Mouse (Mus musculus): ENCODE data around the gene Thop1. TPM values are rescaled to one million over a fixed set of nuclear protein-coding genes. Genes with fewer than 3 reads are reported as not detected.
A peak's percentile ranks its signal among the peaks of the same experiment; 100 is the strongest.
"Not testable (repeated sequence)": the region's sequence is repeated elsewhere in the genome, so short reads cannot be mapped to it uniquely, and the experiment has no call there.

Gene Thop1
- polyA plus RNA-seq, 1 experiment from 2014 or later = 80.3 TPM

DNA sequence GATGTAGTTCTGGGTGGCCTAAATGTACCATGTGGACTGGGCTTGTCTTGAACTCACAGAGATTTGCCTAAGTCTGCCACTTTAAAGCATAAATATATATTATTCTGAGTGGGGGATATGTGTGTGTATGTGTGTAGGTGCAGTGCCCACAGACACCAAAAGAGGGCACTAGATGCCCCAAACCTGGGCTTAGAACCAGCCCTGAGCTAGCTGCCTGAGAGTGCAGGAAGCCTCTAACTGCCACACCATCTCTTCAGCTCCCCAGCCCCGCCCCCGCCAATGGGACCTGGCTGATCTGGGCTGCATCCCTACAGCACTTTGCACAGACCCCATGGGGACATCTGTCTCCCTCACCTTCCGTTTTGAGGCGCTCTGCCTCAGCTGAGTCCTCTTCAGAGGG, 19.2 kb upstream of the Thop1 start:
- Histone ChIP-seq H3K9ac (ENCODE audit: low read depth, low read length) (no peak overlapping the region), H3K4me3 (ENCODE audit: low read depth, low read length) (peak overlapping the region; percentile 3; the same call in 1 of the 2 replicates), H3K27me3 (replicated peaks; ENCODE audit: control insufficient read depth, insufficient read depth, low read length) (no peaks in the 10 kb centered on the region), H3K27ac (ENCODE audit: low read depth, low read length) (peak overlapping the region; percentile 59; the same call in 1 of the 2 replicates), H3K4me1 (replicated peaks; ENCODE audit: control insufficient read depth, insufficient read depth, low read length) (peaks cover 12% of the 10 kb centered on the region), H3K4me2 (0 out of 2 replicates have a peak overlapping the region, but pooled peaks have one; percentile 12), H3K36me3 (ENCODE audit: control insufficient read depth, insufficient read depth, low read length) (peaks cover 57% of the 10 kb centered on the region), H3K9me3 (ENCODE audit: control insufficient read depth, low read length) (no peaks in the 10 kb centered on the region)
- DNase-seq (ENCODE audit: low spot score) (no peak), ATAC-seq (replicated peaks; ENCODE audit: low FRiP score) (peak; percentile 57)
- WGBS = 71% methylated on average over 4 of the region's 4 CpGs

DNA sequence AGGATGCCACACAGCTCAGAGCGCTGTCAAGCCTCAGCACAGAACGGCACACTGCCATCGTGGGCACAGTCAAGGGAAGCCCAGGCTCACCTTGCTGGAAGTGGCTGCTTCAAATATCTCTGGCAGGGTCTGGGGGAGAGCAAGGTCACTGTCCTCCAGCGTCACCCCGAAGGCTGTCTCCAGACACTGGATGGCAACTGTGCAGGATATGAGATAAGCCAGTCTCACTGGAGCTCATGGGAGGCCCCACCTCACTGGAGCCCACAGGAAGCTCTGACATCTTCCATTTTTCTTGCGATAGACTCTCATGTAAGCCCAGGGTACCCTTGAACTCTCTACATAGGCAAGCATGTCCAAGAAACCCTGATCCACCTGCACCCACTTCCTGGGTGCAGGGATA, 18.7 kb upstream of the Thop1 start:
- Histone ChIP-seq H3K27me3 (replicated peaks; ENCODE audit: control insufficient read depth, insufficient read depth, low read length) (no peaks in the 10 kb centered on the region), H3K27ac (ENCODE audit: low read depth, low read length) (peak overlapping the region; percentile 59), H3K36me3 (ENCODE audit: control insufficient read depth, insufficient read depth, low read length) (peaks cover 56% of the 10 kb centered on the region), H3K9me3 (ENCODE audit: control insufficient read depth, low read length) (no peaks in the 10 kb centered on the region), H3K4me1 (replicated peaks; ENCODE audit: control insufficient read depth, insufficient read depth, low read length) (peaks cover 12% of the 10 kb centered on the region), H3K9ac (ENCODE audit: low read depth, low read length) (no peak overlapping the region), H3K4me3 (ENCODE audit: low read depth, low read length) (peak overlapping the region; percentile 3; the same call in 1 of the 2 replicates), H3K4me2 (0 out of 2 replicates have a peak overlapping the region, but pooled peaks have one; percentile 12)
- ATAC-seq (replicated peaks; ENCODE audit: low FRiP score) = peak; percentile 72
- no peak for DNase-seq (ENCODE audit: low spot score)
- 63% methylated on average over 6 of the region's 6 CpGs for WGBS

DNA sequence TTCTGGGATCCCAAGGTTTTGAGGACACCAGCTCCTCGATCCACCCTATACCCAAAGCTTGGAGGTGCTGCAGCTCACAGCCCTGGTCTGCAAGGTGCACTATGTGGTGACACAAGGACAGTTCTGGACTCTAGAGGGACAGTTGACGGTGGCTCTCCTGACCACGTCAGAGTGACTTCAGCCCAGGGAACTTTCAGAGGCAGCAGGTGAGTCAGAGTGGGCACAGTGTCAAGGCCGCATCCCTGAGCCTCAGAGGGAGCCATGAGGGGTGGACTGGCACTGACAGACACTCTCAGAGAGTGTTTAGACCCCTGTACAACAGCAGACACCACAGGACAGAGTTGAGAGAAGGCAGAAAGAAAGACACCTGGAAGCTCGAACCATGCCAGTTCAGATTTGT, 17.3 kb upstream of the Thop1 start:
- Histone ChIP-seq H3K4me1 (replicated peaks; ENCODE audit: control insufficient read depth, insufficient read depth, low read length) (peaks cover 12% of the 10 kb centered on the region), H3K4me2 (no peak overlapping the region), H3K27me3 (replicated peaks; ENCODE audit: control insufficient read depth, insufficient read depth, low read length) (no peaks in the 10 kb centered on the region), H3K4me3 (ENCODE audit: low read depth, low read length) (no peak overlapping the region), H3K36me3 (ENCODE audit: control insufficient read depth, insufficient read depth, low read length) (peaks cover 46% of the 10 kb centered on the region), H3K27ac (ENCODE audit: low read depth, low read length) (no peak overlapping the region), H3K9ac (ENCODE audit: low read depth, low read length) (no peak overlapping the region), H3K9me3 (ENCODE audit: control insufficient read depth, low read length) (no peaks in the 10 kb centered on the region)
- no peak for DNase-seq (ENCODE audit: low spot score)
- no peak for ATAC-seq (replicated peaks; ENCODE audit: low FRiP score)
- 89% methylated on average over 5 of the region's 5 CpGs for WGBS

DNA sequence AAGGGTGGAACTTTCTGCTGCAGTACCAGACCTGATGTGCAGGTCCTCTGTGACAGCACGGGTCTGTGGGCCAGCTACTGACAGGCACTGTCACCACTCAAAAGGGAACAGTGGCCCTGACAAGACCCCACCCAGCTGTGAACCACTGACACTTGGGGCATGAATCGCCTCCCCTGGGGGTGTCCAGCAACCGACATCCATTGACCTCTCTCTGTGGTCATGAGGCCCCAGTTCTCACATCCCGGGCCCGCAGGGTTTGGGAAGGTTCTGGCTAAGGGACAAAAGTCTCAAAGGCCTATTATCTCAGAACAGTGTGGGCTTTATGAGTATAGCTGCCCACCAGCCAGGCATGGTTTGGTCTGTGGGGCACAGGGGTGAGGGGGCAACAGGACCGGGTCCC, 14.7 kb upstream of the Thop1 start:
- Histone ChIP-seq H3K4me2 (no peak overlapping the region), H3K4me3 (ENCODE audit: low read depth, low read length) (no peak overlapping the region), H3K9ac (ENCODE audit: low read depth, low read length) (no peak overlapping the region), H3K27ac (ENCODE audit: low read depth, low read length) (no peak overlapping the region), H3K27me3 (replicated peaks; ENCODE audit: control insufficient read depth, insufficient read depth, low read length) (no peaks in the 10 kb centered on the region), H3K36me3 (ENCODE audit: control insufficient read depth, insufficient read depth, low read length) (peaks cover 26% of the 10 kb centered on the region), H3K9me3 (ENCODE audit: control insufficient read depth, low read length) (no peaks in the 10 kb centered on the region), H3K4me1 (replicated peaks; ENCODE audit: control insufficient read depth, insufficient read depth, low read length) (peaks cover 19% of the 10 kb centered on the region)
- ATAC-seq (replicated peaks; ENCODE audit: low FRiP score) = no peak
- no peak for DNase-seq (ENCODE audit: low spot score)
- 89% methylated on average over 6 of the region's 6 CpGs for WGBS

DNA sequence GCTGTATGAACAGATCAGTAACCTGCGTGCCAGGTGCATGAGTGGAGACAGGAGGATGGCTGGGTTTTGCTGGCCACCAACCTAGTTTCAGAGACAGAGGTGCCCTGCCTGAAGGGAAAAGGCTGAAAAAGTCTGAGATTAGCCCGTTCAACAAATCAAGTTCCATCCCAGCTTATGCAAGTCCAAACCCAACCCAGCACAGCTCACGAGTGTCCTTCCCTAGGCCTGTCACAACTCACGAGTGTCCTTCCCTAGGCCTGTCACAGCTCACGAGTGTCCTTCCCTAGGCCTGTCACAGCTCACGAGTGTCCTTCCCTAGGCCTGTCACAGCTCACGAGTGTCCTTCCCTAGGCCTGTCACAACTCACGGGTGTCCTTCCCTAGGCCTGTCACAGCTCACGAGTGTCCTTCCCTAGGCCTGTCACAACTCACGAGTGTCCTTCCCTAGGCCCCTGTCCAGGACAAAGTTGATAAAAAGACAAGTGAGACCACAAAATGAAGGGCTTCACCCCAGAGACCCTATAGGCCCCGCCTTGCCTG, 14.0 kb upstream of the Thop1 start:
- H3K9me3 ChIP-seq (ENCODE audit: control insufficient read depth, low read length); H3K27ac ChIP-seq (ENCODE audit: low read depth, low read length); H3K27me3 ChIP-seq (replicated peaks; ENCODE audit: control insufficient read depth, insufficient read depth, low read length); DNase-seq (ENCODE audit: low spot score); ATAC-seq (replicated peaks; ENCODE audit: low FRiP score); H3K4me2 ChIP-seq; H3K9ac ChIP-seq (ENCODE audit: low read depth, low read length); H3K4me3 ChIP-seq (ENCODE audit: low read depth, low read length): not testable (repeated sequence)
- 76% methylated on average over 11 of the region's 11 CpGs for WGBS
- H3K4me1 ChIP-seq (replicated peaks; ENCODE audit: control insufficient read depth, insufficient read depth, low read length) = peaks cover 18% of the 10 kb centered on the region
- peaks cover 20% of the 10 kb centered on the region for H3K36me3 ChIP-seq (ENCODE audit: control insufficient read depth, insufficient read depth, low read length)

GRCm38 (mm10) chr10:81057406-81058130, 12.3 kb upstream of the Thop1 start:
- no peak for DNase-seq (ENCODE audit: low spot score)
- H3K9me3 ChIP-seq (ENCODE audit: control insufficient read depth, low read length) = no peaks in the 10 kb centered on the region
- H3K27ac ChIP-seq (ENCODE audit: low read depth, low read length) = no peak overlapping the region
- no peak overlapping the region for H3K4me3 ChIP-seq (ENCODE audit: low read depth, low read length)
- 93% methylated on average over 23 of the region's 23 CpGs for WGBS
- H3K4me1 ChIP-seq (replicated peaks; ENCODE audit: control insufficient read depth, insufficient read depth, low read length) = peaks cover 7% of the 10 kb centered on the region
- peaks cover 4% of the 10 kb centered on the region; the same call in 1 of the 2 replicates for H3K36me3 ChIP-seq (ENCODE audit: control insufficient read depth, insufficient read depth, low read length)
- no peak for ATAC-seq (replicated peaks; ENCODE audit: low FRiP score)
- 0 out of 2 replicates have a peak overlapping the region, but pooled peaks have one; percentile 8 for H3K9ac ChIP-seq (ENCODE audit: low read depth, low read length)
- H3K4me2 ChIP-seq = no peak overlapping the region
- no peaks in the 10 kb centered on the region for H3K27me3 ChIP-seq (replicated peaks; ENCODE audit: control insufficient read depth, insufficient read depth, low read length)

DNA sequence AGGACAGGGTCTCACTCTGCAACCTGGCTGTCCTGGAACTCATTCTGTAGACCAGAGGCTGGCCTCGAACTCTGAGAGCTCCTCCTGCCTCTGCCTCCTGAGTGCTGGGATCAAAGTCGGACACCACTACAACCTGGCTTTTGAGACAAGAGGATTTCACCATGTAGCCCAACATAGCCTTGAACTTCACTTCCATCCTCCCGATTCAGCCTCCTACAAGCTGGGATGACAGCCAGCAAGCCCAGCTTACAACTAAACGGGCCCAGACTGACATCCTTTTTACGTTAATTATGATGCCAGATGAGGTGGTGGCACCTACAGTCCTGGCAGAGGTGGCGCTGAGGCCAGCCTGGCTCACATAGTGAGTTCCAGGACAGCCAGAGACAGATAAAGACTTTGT, 10.9 kb upstream of the Thop1 start:
- Histone ChIP-seq H3K36me3 (ENCODE audit: control insufficient read depth, insufficient read depth, low read length) (peaks cover 4% of the 10 kb centered on the region; the same call in 1 of the 2 replicates), H3K9ac (ENCODE audit: low read depth, low read length) (peak overlapping the region; percentile 83), H3K27me3 (replicated peaks; ENCODE audit: control insufficient read depth, insufficient read depth, low read length) (no peaks in the 10 kb centered on the region), H3K4me3 (ENCODE audit: low read depth, low read length) (peak overlapping the region; percentile 91), H3K4me2 (peak overlapping the region; percentile 91), H3K4me1 (replicated peaks; ENCODE audit: control insufficient read depth, insufficient read depth, low read length) (peaks cover 7% of the 10 kb centered on the region), H3K9me3 (ENCODE audit: control insufficient read depth, low read length) (no peaks in the 10 kb centered on the region), H3K27ac (ENCODE audit: low read depth, low read length) (no peak overlapping the region)
- WGBS = 83% methylated on average over 6 of the region's 6 CpGs
- ATAC-seq (replicated peaks; ENCODE audit: low FRiP score) (no peak), DNase-seq (ENCODE audit: low spot score) (no peak)

GRCm38 (mm10) chr10:81059603-81060543, 10.0 kb upstream of the Thop1 start, which contains the start of gene Sgta:
TSS of gene Sgta (minus strand) at chr10:81060181.
- Histone ChIP-seq H3K4me3 (ENCODE audit: low read depth, low read length) (peak within 1 kb of the TSS; percentile 91), H3K4me2 (peak within 1 kb of the TSS; percentile 91), H3K4me1 (replicated peaks; ENCODE audit: control insufficient read depth, insufficient read depth, low read length) (peaks cover 7% of the 10 kb centered on the region), H3K9ac (ENCODE audit: low read depth, low read length) (peak within 1 kb of the TSS; percentile 83), H3K9me3 (ENCODE audit: control insufficient read depth, low read length) (no peaks in the 10 kb centered on the region), H3K27ac (ENCODE audit: low read depth, low read length) (peak within 1 kb of the TSS; percentile 26; the same call in 1 of the 2 replicates), H3K27me3 (replicated peaks; ENCODE audit: control insufficient read depth, insufficient read depth, low read length) (no peaks in the 10 kb centered on the region), H3K36me3 (ENCODE audit: control insufficient read depth, insufficient read depth, low read length) (peaks cover 4% of the 10 kb centered on the region; the same call in 1 of the 2 replicates)
- DNase-seq (ENCODE audit: low spot score) = peak; percentile 97
- WGBS = under 1% methylated on average over 48 of the region's 48 CpGs
- peak; percentile 90 for ATAC-seq (replicated peaks; ENCODE audit: low FRiP score)
